Mouse (Mus musculus): Measurements from ENCODE around the gene Gm3187. TPM values are rescaled to one million over a fixed set of nuclear protein-coding genes. Genes with fewer than 3 reads are reported as not detected.
"Not testable (repeated sequence)": the region's sequence is repeated elsewhere in the genome, so short reads cannot be mapped to it uniquely, and the experiment has no call there.

The Gm3187 gene
- 0.13 TPM in 1 of 2 replicates, not detected in the other for polyA plus RNA-seq (2015; fragmentation: Nextera tagmentation; extraction: Ambion mirVana)

DNA sequence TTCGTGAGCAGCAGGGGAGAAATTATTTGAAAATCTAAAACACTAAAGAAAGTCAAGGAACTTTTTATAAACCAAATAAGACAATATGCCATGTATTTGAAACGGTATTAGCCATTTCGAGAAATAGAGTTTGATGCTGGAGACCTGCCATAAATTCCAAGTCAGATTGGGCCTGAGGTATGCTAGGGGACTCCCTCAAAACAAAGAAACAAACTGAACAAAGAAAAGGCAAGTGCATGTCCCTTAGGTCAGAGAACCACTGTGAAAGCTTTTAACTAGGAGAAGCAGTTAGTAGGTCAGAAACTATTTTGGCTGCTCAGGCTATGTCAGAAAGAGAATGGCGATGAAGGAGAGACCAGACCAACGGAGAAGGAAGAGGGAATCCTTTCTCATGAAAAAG lies at the start of gene Gm3187:
Gene Gm3187, plus strand, starts transcription at position 301 of the 400 bp plus-strand sequence.
- not testable (repeated sequence) for H3K27me3 ChIP-seq (replicated peaks); ATAC-seq (ENCODE audit: low FRiP score); H3K4me1 ChIP-seq; H3K4me2 ChIP-seq; H3K4me3 ChIP-seq (replicated peaks); H3K36me3 ChIP-seq; H3K9ac ChIP-seq (replicated peaks); H3K27ac ChIP-seq (replicated peaks); H3K9me3 ChIP-seq (replicated peaks)
- 80% methylated on average over 4 of the region's 5 CpGs for WGBS

DNA sequence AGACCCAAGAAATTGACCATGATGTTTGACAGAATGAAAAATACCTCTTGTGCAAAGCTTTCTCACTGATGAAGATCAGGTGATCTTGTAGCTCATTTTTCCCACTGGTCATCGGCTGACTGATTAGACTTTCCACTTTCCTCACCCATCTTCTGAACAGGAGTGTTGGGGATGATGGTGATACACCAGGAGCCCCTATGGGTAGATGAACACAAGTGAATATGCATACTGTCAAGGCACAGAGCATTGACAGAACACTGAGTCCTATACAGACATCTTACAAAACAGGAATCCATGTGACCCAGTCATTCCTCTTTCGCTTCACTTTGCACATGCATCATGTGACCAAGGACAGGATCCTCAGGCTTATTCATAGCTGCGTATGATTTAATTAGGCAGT lies 28.6 kb upstream of the Gm3187 start, which contains the start of gene Gm3194:
Gene Gm3194, minus strand, starts transcription at position 101 of the 400 bp plus-strand sequence.
- not testable (repeated sequence) for H3K4me1 ChIP-seq; H3K9ac ChIP-seq (replicated peaks); H3K4me3 ChIP-seq (replicated peaks); ATAC-seq (ENCODE audit: low FRiP score); H3K27me3 ChIP-seq (replicated peaks); H3K27ac ChIP-seq (replicated peaks); H3K36me3 ChIP-seq; H3K9me3 ChIP-seq (replicated peaks); H3K4me2 ChIP-seq
- no CpG with 5 or more reads among the region's 3 CpGs for WGBS

DNA sequence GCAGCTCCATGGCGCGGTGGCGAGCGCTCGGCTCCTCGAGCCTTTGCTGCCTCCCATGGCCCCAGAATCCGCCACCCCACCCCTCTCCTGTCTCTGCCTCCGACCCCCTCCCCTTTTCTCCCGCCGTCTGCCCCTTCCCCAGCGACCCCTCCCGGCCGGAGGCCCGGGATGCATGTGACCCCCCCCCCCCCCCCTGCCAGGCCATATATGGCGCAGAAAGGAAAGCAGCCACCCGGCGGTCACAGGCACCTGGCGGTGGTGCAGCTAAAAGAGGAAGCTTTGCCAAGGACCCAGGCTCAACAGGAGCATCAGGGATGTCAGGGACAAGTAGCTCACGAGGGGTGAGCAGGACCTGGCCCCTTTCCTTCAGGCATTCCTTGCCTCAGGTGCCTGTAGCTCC lies 23.5 kb upstream of the Gm3187 start:
- H3K9me3 ChIP-seq (replicated peaks); H3K27ac ChIP-seq (replicated peaks); H3K36me3 ChIP-seq; H3K4me1 ChIP-seq; H3K9ac ChIP-seq (replicated peaks); H3K4me3 ChIP-seq (replicated peaks); H3K4me2 ChIP-seq; H3K27me3 ChIP-seq (replicated peaks): not testable (repeated sequence)
- ATAC-seq (ENCODE audit: low FRiP score) = peak; percentile 82; the same call in 1 of the 2 replicates
- WGBS = no CpG with 5 or more reads among the region's 19 CpGs

DNA sequence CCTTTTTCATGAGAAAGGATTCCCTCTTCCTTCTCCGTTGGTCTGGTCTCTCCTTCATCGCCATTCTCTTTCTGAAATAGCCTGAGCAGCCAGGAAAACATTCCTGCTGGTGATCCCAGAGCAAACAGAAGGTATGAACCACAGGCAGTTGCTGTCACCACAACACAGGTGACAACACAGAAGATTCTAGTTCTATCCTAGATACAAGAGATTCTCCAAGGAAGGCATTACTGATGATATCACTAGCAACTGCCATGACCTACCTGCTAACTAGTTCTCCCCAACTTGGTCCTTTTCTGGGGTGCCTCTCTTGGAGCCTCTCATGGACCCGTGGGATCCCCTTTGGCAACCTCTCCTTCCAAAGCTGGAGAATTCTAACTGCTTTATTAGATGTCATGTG lies 6.3 kb upstream of the Gm3187 start, which contains the start of gene Gm8246:
Gene Gm8246, minus strand, starts transcription at position 101 of the 400 bp plus-strand sequence.
- not testable (repeated sequence) for H3K4me2 ChIP-seq; H3K4me1 ChIP-seq; H3K9me3 ChIP-seq (replicated peaks); H3K27ac ChIP-seq (replicated peaks); H3K27me3 ChIP-seq (replicated peaks); H3K36me3 ChIP-seq; H3K4me3 ChIP-seq (replicated peaks); H3K9ac ChIP-seq (replicated peaks); ATAC-seq (ENCODE audit: low FRiP score)
- WGBS = no CpG with 5 or more reads among the region's 3 CpGs

DNA sequence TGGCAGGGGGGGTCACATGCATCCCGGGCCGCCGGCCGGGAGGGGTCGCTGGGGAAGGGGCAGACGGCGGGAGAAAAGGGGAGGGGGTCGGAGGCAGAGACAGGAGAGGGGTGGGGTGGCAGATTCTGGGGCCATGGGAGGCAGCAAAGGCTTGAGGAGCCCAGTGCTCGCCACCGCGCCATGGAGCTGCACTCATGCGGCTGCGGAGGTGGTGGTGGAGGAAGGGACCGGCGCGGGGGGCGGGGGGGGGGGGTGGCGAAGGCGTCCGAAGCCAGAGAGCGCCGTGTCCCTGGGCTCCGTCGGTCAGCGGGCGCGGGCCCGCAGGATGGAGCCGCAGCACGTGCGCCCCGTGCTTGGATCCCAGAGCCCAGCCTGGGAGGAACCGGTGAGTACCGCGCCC lies 17.4 kb downstream of the Gm3187 start, which contains the start of gene Gm3488:
Gene Gm3488, plus strand, starts transcription at position 301 of the 400 bp plus-strand sequence.
- ATAC-seq (ENCODE audit: low FRiP score); H3K4me3 ChIP-seq (replicated peaks); H3K4me2 ChIP-seq; H3K36me3 ChIP-seq; H3K9ac ChIP-seq (replicated peaks); H3K27ac ChIP-seq (replicated peaks); H3K9me3 ChIP-seq (replicated peaks); H3K4me1 ChIP-seq; H3K27me3 ChIP-seq (replicated peaks): not testable (repeated sequence)
- WGBS = no CpG with 5 or more reads among the region's 35 CpGs

DNA sequence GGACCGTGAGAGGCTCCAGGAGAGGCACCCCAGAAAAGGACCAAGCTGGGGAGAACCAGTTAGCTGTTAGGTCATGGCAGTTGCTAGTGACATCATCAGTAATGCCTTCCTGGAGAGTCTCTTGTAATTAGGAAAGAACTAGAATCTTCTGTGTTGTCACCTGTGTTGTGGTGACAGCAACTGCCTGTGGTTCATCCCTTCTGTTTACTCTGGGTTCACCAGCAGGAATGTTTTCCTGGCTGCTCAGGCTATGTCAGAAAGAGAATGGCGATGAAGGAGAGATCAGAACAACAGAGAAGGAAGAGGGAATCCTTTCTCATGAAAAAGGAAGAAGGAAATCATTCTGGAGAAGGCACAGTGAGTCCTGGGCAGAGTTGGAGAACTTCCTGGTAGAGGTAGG lies 54.2 kb downstream of the Gm3187 start, which contains the start of gene Gm3532:
Gene Gm3532, plus strand, starts transcription at position 301 of the 400 bp plus-strand sequence.
- not testable (repeated sequence) for H3K36me3 ChIP-seq; H3K4me2 ChIP-seq; H3K4me3 ChIP-seq (replicated peaks); H3K27ac ChIP-seq (replicated peaks); H3K27me3 ChIP-seq (replicated peaks); H3K9me3 ChIP-seq (replicated peaks); H3K9ac ChIP-seq (replicated peaks); ATAC-seq (ENCODE audit: low FRiP score); H3K4me1 ChIP-seq
- WGBS = no CpG with 5 or more reads among the region's 2 CpGs

Other genes starting within 250 kb of the Gm3187 start
- 0.17 TPM in 1 of 2 replicates, not detected in the other for gene Gm3526, start 223.6 kb upstream of the Gm3187 start, polyA plus RNA-seq (2015; fragmentation: Nextera tagmentation; extraction: Ambion mirVana)
- not detected in 2 replicates for gene Gm3542, start 149.3 kb upstream of the Gm3187 start, polyA plus RNA-seq (2015; fragmentation: Nextera tagmentation; extraction: Ambion mirVana)
- 1.2 and 1.8 TPM in 2 replicates for gene Gm3500, start 95.2 kb upstream of the Gm3187 start, polyA plus RNA-seq (2015; fragmentation: Nextera tagmentation; extraction: Ambion mirVana)
- gene Gm3194, start 28.7 kb upstream of the Gm3187 start, polyA plus RNA-seq (2015; fragmentation: Nextera tagmentation; extraction: Ambion mirVana) = 3.5 TPM in 1 of 2 replicates, not detected in the other
- gene Gm8246, start 6.4 kb upstream of the Gm3187 start, polyA plus RNA-seq (2015; fragmentation: Nextera tagmentation; extraction: Ambion mirVana) = not detected in 2 replicates
- 12.8 and 16.2 TPM in 2 replicates for gene Gm3488, start 17.5 kb downstream of the Gm3187 start, polyA plus RNA-seq (2015; fragmentation: Nextera tagmentation; extraction: Ambion mirVana)
- gene Gm3532, start 54.3 kb downstream of the Gm3187 start, polyA plus RNA-seq (2015; fragmentation: Nextera tagmentation; extraction: Ambion mirVana) = 0.18 TPM in 1 of 2 replicates, not detected in the other
- gene Gm8265, start 148.8 kb downstream of the Gm3187 start, polyA plus RNA-seq (2015; fragmentation: Nextera tagmentation; extraction: Ambion mirVana) = not detected in 2 replicates
- not detected in 2 replicates for gene Gm9603, start 203.2 kb downstream of the Gm3187 start, polyA plus RNA-seq (2015; fragmentation: Nextera tagmentation; extraction: Ambion mirVana)